Mouse (Mus musculus) left cerebral cortex, adult 9 months (tissue): ENCODE data around the gene Taf1.

Source experiments
- DNase-seq, 2 experiments: peaks; one replicate each; pipeline ENCODE4 v3.0.0; 2022; ENCODE audit warnings: low spot score in 2 of 2

Taf1 gene

GRCm38 (mm10) chrX:101532347-101533221 lies at the start of gene Taf1:
Gene Taf1, plus strand, starts transcription at chrX:101532734.
- peak; percentile 97 for DNase-seq

- peak; percentile 2 to 20 for DNase-seq
Observed at GRCm38 (mm10) chrX:101486487-101487152, 45.9 kb upstream of the Taf1 start.

- DNase-seq, result no peak
Observed at GRCm38 (mm10) chrX:101504636-101505035, 27.9 kb upstream of the Taf1 start.

- no peak for DNase-seq
Observed at GRCm38 (mm10) chrX:101515710-101516109, 16.8 kb upstream of the Taf1 start.

- DNase-seq, result no peak
Observed at GRCm38 (mm10) chrX:101518006-101518405, 14.5 kb upstream of the Taf1 start.

- peak in 1 of 2 experiments; percentile 7 for DNase-seq
Observed at GRCm38 (mm10) chrX:101522027-101522426, 10.5 kb upstream of the Taf1 start.

- no peak for DNase-seq
Observed at GRCm38 (mm10) chrX:101527356-101527755, 5.2 kb upstream of the Taf1 start.

GRCm38 (mm10) chrX:101585455-101585854 lies 52.9 kb downstream of the Taf1 start:
- DNase-seq, result no peak

- DNase-seq, result no peak
Observed at GRCm38 (mm10) chrX:101616183-101616582, 83.6 kb downstream of the Taf1 start.

GRCm38 (mm10) chrX:101617889-101618288 lies 85.4 kb downstream of the Taf1 start:
- no peak for DNase-seq

GRCm38 (mm10) chrX:101620317-101620716 lies 87.8 kb downstream of the Taf1 start:
- peak in 1 of 2 experiments; percentile 6 for DNase-seq

GRCm38 (mm10) chrX:101622539-101622938 lies 90.0 kb downstream of the Taf1 start:
- no peak for DNase-seq

GRCm38 (mm10) chrX:101636821-101637525 lies 104.4 kb downstream of the Taf1 start:
- DNase-seq, result no peak

GRCm38 (mm10) chrX:101638856-101639255 lies 106.3 kb downstream of the Taf1 start:
- no peak for DNase-seq

GRCm38 (mm10) chrX:101639306-101639705 lies 106.8 kb downstream of the Taf1 start:
- no peak for DNase-seq

- DNase-seq, result peak; percentile 78 to 94
Observed at GRCm38 (mm10) chrX:101639741-101640166, 107.2 kb downstream of the Taf1 start, which contains the start of gene Ogt. Gene Ogt, plus strand, starts transcription at chrX:101640060.

GRCm38 (mm10) chrX:101640194-101641160 lies 107.9 kb downstream of the Taf1 start:
- DNase-seq, result no peak

- no peak for DNase-seq
Observed at GRCm38 (mm10) chrX:101641161-101641530, 108.6 kb downstream of the Taf1 start.

GRCm38 (mm10) chrX:101642091-101642490 lies 109.6 kb downstream of the Taf1 start:
- DNase-seq, result no peak

- no peak for DNase-seq
Observed at GRCm38 (mm10) chrX:101645286-101645685, 112.8 kb downstream of the Taf1 start.

GRCm38 (mm10) chrX:101646621-101647020 lies 114.1 kb downstream of the Taf1 start:
- no peak for DNase-seq
